Mouse (Mus musculus) MEL (cell line): ENCODE measurements around the gene Gm16440.
"Not testable (repeated sequence)": the region's sequence is repeated elsewhere in the genome, so short reads cannot be mapped to it uniquely, and the experiment has no call there.

Experiments used
- CTCF ChIP-seq, 3 experiments: IDR thresholded peaks in 2 of 3; conservative IDR thresholded peaks in 1 of 3; 2 replicates each; pipeline ENCODE4 v1.5.1; 2011 to 2012; ENCODE audit warnings: low read length in 3 of 3, low read depth in 2 of 3, mild to moderate bottlenecking in 2 of 3, improper control_type of control experiment in 1 of 3, inconsistent platforms in 1 of 3, mixed read lengths in 1 of 3, moderate library complexity in 1 of 3; ENCODE audit not compliant: control insufficient read depth in 1 of 3, insufficient read depth in 1 of 3, poor library complexity in 1 of 3, severe bottlenecking in 1 of 3
- POLR2A ChIP-seq, 2 experiments: IDR thresholded peaks; 2 replicates each; pipeline ENCODE4 v1.6.1; 2011 to 2012; ENCODE audit warnings: low read length in 2 of 2, mild to moderate bottlenecking in 2 of 2, control low read depth in 1 of 2, improper control_type of control experiment in 1 of 2, low read depth in 1 of 2, moderate library complexity in 1 of 2; ENCODE audit not compliant: control insufficient read depth in 1 of 2, insufficient read depth in 1 of 2, poor library complexity in 1 of 2
- RCOR1 ChIP-seq: IDR thresholded peaks from 2 replicates; pipeline ENCODE4 v1.6.1; 2012; ENCODE audit warnings: low read depth, mild to moderate bottlenecking, inconsistent platforms, low read length, improper control_type of control experiment
- USF2 ChIP-seq, 2 experiments: IDR thresholded peaks; 2 replicates each; pipeline ENCODE4 v1.6.1; 2011 to 2012; ENCODE audit warnings: improper control_type of control experiment in 2 of 2, low read length in 2 of 2, borderline replicate concordance in 1 of 2, inconsistent platforms in 1 of 2, low read depth in 1 of 2, mild to moderate bottlenecking in 1 of 2; ENCODE audit not compliant: insufficient read depth in 1 of 2

GRCm38 (mm10) chr14:6426353-6426752 lies 36.2 kb upstream of the Gm16440 start:
- not testable (repeated sequence) for TF ChIP-seq CTCF (IDR thresholded peaks at IDR 0.05 in 2 of 3, conservative IDR thresholded peaks at IDR 0.05 in 1 of 3; ENCODE audit: control insufficient read depth in 1 of 3, insufficient read depth in 1 of 3, low read depth in 2 of 3, low read length in 3 of 3, poor library complexity in 1 of 3, severe bottlenecking in 1 of 3); POLR2A (IDR thresholded peaks at IDR 0.05; ENCODE audit: control insufficient read depth in 1 of 2, insufficient read depth in 1 of 2, low read depth in 1 of 2, low read length in 2 of 2, poor library complexity in 1 of 2); USF2 (IDR thresholded peaks at IDR 0.05; ENCODE audit: borderline replicate concordance in 1 of 2, insufficient read depth in 1 of 2, low read depth in 1 of 2, low read length in 2 of 2); RCOR1
